Mouse (Mus musculus) Muller cell, postnatal 12 days (primary cell): ENCODE results near the gene Gtf3c4.

Source experiments
- DNase-seq: peaks from one replicate; pipeline ENCODE4 v3.0.0-alpha.2; 2015; ENCODE audit errors: inconsistent ontology term

The Gtf3c4 gene

DNA sequence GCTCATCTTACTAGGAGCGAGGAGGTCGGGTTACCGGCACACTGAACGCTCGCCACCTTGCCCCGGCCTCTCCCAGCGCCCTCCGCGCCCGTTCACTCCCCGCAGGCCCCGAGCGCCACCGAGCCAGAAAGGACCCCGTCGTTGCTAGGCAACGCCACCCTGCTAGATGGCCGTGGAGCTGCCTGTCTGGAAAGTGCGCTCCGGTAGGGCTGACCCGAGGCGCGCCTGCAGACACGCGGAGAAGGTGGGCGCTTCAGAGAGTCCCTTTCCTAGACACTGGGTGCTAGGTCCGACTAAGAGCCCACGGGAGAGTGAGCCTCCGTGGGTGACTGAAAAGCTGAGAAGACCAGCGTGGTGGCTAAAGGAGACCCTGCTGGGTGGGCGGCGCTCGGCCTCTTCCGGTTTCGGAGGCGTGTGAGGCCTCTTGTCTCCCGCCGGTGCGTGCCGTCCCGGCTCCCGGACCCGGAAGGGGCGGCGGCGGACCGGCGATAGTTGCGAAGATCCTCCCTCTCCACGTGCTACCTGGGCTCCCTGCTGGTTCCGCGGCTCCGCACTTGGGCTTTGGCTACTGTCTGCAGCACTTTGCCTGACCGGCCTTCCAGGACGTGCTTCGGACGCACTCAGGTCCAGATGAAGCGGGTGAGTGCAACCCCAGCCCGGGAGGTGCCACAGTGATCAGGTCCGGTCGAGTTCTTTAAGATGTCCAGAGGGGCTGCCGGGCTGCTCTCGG lies at the start of gene Gtf3c4, which contains the start of gene Ddx31:
TSS of gene Gtf3c4 (minus strand) at position 139 of the 730 bp plus-strand sequence.
TSS of gene Ddx31 (plus strand) at position 185 of the 730 bp plus-strand sequence.
- peak; percentile 94 for DNase-seq

DNA sequence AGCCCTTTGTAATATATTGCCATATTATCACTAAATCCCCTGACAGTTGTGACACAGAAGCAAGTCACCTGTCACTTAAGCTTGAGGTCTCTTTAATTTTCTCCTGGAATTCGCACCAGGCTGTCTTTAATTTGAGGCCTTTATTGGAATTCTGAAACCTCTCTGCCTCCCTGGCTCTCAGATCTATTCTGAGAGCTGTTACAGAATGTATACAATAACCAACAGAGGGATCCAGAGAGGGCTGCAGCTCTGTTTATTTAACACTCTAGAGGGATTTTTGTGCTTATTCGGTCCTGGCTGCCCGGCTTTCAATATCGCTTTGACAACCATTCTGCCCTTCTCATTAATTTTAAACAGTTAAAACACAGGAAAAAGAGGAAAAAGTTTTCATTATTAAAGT lies 44.8 kb upstream of the Gtf3c4 start:
- no peak for DNase-seq

DNA sequence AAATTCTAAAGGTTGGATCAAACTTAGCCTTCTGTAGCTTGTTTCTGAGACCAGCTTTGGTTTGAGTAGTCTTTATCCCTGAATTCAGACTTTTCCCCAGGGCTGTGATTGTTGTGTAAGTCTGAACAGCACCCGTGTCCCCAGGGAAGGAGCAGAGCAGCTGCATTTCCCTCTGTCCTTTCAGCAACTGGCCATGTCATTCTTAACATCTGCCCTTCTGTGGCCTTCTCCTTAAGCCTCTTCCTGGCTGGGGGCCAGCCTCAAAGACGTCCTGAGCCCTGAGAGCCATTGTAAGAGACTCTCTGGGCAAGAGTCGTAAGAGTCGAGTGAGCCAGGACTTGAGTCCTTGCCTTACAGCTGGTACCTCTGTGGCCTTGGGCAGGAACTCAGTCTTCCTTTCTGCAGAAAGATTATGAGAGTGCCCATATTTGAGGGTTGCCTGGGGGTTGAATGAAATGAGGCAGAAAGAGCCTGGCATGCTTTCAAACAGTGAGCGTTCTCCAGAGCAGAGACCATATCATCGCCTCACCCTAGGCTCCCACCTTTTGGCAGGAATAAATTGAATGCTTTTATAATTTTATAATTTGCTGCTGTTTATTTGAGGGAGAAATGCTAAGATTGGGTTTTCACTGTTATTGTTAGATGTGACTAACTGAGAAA lies 42.8 kb upstream of the Gtf3c4 start:
- no peak for DNase-seq

DNA sequence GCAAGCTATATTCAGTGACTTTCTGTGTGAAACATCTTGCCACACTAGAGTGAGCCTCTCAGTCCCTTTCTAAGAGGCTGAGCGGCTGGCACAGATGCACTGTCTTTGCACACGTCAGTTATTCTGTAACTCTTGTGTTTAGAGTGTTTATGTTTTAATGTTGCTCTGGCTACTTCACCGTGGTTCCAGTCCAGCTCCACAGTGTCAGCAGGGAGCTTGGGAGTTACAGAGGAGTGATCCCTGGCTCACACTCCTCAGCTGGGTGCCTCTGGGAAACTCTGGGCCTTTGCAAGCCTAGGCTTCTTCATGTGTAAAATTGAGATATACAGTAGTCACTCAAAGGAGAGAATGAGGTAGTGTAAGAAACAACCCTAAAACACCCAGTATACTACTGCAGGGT lies 41.9 kb upstream of the Gtf3c4 start:
- DNase-seq: no peak

DNA sequence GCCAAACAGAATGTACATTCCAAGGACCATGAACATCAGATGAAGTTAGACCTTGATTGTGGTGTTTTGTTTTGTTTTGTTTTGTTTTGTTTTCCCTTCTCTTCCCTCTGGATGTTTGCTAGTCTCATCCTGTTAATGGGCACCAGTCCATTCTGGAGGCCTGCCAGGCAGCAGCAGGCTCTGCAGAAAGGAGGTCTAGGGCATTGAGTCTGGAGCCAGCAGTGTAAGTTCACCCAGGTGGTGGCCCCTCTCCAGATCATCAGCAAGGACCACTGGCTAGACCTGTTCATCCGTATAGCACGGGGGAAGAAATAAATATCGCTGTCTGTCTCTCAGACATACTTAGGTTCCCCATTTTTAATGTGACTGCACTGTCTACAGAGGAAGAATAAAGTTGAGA lies 41.1 kb upstream of the Gtf3c4 start:
- DNase-seq: no peak

DNA sequence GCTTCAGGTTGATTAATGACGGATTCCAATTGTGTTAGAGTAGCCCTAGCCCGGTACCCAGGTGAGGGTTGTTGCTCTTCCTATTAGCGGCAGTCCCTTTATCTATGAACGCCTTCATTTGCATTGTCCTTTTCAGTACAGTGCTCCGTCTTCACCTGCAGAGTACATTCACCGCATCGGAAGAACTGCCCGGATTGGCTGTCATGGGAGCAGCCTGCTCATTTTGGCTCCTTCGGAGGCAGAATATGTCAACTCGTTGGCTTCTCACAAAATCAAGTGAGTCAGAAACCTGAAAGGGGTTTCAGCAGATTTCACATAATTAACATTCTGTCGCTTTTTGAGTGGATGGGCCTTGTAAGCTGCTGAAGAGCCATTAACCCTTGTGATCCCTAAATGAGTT lies 35.4 kb upstream of the Gtf3c4 start:
- no peak for DNase-seq

DNA sequence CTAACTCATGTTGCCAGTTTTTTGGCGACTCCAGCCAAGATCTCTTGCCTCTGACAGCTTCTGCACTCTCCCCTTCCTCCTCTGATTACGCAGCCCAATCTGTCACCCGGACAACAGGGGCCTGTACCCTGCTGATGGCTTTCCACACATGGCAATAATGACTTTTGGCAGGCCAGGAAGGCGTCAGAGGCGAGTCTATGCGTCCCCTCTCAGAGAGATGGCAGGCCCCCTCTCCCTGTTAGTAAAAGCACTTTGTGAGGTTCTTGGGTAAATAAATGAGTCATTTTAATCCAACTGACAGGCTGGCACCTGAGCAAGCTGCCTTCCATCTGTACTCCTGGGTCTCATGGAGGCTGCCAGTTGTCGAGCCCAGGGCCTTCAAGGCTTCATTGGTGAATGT lies 27.3 kb upstream of the Gtf3c4 start:
- peak; percentile 20 for DNase-seq

DNA sequence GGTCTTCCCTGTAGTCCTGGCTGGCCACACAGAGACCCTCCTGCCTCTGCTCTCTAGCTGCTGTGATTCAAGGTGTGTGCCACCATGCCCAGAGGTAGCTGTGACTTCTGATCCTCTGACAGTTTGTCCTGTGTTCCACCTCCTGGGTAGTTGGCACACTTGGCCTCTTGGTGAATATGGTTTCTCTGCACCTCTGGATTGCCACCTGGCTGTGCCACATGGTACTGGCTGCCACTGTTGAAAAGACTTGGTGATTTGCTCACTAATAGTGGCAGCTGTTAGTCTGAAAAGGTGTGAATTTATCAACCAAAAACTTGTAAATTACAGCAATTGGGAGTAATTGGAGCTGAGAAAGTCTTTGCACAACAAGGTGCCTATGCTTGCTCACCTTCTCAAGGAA lies 23.7 kb upstream of the Gtf3c4 start:
- DNase-seq: no peak

DNA sequence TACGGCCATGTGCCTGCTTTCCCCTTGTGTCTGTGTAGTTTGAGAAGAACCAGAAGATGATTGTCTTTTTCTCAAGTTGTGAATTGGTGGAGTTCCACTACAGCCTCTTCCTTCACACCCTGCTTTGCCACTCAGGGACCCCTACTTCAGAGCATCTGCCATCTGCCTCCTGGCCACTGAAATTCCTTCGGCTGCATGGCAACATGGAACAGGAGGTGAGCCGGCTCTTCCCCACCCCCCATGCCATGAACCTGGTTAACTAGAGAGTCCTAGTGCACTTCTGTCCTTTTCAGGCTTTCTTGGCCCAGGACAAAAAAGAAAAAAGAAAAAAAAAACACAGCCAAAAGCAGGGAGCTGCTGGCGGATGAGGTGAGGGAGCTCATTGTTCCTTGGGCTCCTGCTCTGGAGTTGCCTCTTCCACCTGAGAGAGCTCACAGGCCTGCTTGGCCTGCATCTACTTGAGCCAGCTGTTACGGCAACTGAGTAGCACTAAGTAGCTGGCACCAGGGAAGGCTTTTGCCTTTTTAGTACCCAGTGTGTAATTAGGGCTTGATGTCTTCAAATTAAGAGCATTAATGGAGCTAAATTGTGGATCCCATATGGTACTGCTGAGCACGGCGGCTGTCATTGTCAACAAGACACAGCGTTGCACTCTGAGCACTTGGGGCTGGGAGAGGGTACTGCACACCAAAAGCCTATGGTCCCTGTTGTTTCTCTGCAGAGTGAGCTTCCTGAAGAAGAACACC lies 20.7 kb upstream of the Gtf3c4 start:
- no peak for DNase-seq

DNA sequence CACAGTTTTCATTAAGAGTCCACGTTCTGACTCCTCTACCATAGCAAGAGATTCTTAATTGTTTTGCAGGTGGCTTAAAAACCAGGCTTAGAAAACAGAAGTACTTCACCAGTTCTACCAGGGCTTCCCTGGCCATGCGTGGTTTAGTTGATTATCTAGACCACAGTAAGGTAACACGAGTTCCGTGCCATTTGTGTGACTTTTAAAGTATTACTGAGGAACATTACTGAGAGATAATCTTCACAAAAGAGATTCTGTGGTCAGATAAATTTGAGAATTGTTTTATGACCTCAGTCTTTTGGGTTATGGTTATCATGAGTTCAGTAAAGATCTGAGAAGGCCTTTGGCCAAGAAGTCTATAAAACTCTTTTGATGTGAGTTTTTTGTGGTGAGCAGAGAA lies 19.1 kb upstream of the Gtf3c4 start:
- DNase-seq: no peak

DNA sequence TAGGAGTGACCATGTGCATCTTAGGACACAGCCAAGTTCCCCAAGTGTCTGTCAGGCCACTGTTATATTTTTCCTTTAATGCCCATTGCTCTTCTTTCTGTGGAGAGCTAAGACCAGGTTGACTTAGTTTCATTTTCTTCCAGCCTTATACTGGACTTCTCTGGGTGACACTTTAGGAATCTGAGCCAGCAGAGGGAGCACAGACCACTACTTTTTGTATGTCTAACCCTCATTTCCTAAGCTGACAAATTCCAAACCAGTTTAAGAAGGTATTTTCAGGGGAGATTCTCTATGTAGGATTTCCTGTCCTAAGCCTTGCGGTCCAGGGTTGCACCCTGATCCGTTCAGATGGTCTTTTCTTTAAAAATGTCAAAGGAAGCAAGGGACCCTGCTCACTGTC lies 15.6 kb upstream of the Gtf3c4 start:
- no peak for DNase-seq

DNA sequence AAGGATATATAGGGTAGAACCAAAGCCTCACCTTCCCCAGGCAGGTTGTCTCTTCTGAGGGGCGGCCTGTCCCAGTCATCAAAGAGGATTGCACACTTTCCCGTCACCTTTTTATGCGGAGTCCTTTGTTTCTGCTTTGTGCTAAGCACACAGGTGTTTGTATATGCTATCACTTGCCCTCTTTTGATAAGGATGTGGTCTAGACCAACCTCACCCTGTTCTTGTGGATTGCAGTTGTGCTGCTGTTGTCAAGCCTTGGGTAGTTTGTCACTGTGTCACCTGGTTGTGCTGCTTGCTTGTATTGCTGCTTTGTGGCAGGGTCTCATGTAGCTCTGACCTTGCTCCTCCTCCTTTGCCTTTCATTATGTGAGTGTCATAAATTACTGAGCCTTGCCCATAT lies 12.4 kb upstream of the Gtf3c4 start:
- DNase-seq: no peak

DNA sequence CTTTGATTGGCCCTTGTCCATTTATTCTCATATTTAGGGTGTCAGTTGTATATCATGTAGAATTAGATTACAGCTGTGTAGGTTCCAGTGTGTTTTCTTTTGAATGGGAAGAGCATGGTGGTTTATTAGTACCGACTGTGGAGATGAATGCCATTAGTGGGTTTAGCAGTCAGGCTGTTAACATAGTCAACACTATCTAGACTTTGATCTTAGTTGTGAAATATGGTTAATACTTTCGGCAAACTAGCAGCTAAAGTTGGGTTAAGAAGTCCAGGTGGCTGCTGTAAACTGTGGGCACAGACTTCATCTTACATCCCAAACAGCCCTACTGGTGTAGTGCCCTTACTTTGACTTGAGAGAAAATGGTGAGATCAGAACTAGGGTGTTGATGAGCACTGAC lies 8.7 kb upstream of the Gtf3c4 start:
- DNase-seq: no peak

DNA sequence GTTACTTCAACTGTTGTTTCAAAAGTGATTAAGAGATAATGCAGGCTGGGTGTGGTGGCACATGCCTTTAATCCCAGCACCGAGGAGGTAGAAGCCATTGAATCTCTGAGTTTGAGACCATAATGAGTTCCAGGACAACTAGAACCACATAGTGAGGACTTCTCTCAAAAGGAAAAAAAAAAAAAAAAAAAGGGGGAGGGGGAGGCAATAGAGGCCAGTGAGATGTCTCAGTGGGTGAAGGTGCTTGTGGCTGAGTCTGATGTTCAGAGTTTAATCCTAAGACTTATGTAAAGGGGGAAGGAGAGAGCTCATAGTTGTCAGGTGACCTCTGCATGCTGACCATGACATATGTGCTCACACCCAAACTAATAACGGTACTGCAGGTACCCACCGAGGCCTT lies 1.9 kb upstream of the Gtf3c4 start:
- no peak for DNase-seq

DNA sequence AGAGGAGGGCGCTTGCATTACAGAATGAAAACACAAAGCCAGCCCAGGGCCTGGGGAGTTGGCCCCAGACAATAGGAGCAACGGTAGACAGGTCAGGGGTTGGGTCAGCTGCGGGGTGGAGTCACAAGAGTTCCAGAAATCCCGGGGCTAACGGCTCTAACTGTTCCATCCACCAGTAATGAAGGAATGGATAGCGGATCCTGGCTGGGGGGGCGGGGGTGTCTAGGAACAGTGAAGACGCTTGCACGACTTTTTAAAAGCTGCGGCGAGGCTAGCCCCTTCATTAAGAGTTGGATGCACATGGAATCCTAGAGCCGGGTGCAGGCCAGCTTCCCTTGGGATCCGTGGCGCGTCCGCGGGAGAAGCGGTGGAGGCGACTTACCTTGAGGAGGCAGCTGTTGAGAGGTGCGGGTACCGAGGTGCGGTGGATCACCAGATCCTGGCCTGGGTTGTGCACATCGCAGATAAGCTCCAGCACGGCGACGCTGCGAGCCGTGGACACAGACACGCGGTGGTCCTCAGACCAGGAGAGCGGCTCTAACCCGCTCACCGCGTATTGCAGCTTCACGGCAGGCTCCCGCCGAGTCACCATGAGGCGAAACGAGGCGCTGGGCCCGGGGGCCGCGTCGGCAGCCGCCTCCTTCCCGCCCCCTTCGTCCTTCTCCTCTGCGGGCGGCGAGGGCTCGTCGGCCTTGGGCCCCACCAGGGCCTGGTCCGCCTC lies 499 bp downstream of the Gtf3c4 start:
- DNase-seq: peak; percentile 48

DNA sequence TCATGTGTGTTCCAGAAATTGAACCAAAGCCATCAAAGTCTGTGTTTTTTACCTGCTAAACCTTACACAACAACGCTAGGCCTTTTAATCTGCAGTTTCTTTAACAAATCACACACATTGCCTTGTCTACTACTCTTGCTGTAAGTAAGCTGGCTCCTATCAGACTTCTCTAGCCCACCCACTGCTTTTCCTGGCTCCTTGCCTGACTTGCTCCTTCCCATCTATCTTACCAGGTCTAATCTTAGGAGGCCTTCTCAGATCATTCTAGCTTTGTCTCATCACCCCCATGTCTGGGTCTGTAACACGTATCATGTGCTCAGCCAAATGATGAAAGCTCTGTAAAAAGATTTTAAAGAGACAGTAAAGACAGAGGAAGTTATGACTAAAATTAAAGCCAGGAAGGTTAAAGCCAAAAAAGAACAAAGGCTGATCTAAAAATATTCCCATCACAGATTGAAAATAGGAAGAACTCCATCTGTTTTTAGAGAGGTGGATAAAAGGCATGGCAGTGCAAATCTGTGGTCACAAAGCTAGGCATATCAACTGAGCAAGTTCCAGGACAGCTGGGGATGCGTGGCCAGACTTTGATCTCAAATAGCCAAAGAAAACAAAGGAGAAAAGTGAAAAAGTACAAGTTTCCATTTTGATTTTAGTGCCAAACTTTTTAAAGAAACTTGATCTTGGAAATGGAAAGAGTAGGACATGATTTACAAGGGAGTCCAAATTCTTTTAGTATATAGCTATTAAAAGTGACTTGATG lies 3.8 kb downstream of the Gtf3c4 start:
- peak; percentile 6 for DNase-seq

DNA sequence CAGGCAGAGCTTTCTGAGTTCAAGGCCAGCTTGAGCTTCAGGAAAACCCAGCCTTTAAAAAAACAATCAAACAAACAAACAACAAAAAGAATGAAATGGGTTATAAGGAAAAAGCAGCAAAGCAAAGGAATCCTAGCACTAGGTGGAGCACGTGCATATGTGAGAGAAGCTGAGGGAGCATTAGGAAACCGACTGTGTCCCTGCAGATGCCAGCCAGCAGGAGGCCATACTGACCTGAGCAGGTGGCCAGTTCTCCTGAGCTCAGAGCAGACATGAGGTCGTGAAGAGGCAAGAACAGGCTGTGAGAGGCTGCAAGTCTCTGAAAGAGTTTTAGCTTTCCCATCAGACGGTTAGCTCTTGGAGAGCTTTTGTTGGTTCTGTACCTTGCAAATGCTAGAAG lies 10.9 kb downstream of the Gtf3c4 start:
- no peak for DNase-seq

DNA sequence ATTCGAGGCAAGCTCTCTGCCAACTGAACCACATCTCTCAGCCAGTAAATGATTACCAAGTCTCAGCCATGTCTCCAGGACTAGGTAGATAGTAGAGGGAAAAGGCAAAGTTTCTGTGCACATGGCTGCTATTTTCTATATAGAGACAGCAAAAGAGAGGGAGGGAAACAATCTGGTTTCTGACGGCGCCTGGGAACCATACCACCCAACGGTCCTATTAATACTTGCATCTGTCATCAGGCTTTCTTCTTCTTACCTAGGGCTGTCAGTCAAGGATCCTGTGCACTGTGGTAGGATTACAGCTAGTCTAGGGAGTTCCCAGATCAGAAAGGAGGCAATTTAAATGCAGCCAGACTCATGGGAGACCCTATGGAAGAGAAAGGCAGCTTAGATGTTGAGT lies 21.3 kb downstream of the Gtf3c4 start:
- DNase-seq: no peak

DNA sequence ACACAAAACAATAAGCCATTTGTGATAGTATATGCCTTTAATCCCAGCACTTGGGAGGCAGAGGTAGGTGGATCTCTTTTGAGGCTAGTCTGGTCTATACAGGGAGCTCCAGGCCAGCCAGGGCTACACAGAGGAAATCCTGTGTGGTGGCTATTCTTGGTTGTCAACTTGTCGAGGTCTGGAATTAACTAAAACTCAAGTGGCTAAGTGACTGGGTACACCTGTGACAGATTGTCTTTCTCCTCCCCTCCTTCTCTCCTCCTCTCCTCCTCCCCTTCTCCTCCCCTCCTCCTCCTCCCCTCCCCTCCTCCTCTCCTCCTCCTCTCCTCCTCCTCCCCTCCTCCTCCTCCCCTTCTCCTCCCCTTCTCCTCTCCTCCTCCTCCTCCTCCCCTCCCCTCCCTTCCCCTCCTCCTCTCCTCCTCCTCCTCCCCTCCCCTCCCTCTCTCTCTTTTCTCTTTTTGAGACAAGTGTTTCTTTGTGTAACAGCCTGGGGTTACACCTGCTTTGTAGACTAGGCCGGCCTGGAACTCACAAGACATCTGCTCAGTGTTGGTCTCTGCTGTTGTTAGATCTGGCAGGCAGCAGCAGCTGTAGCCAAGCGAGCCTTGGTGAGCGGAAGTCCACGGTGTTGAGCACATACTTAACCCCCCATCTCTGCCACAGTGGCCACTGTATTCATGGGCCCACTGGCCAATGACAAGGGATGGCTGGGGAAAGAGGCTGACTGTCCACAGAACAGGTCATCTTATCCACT lies 29.7 kb downstream of the Gtf3c4 start:
- DNase-seq: no peak

DNA sequence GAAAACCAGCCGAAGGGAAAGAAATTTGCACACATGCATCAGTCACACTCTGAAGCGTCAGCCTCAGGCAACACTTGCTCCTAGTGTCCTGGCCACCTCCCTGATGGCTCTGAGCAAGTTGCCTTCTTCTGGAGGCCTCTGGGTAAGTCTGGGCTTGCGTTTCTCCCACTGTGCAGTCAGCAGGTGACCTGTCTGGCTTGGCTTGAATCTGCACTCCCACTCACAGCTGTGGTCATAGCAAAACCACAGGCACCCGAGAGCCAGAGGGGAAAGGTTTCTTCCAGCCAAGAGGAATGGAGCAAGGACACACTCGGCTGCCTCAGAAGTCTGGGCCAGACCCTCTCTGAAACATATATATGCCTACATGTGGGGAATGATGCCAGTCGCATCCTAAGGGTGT lies 31.3 kb downstream of the Gtf3c4 start:
- DNase-seq: peak; percentile 69

DNA sequence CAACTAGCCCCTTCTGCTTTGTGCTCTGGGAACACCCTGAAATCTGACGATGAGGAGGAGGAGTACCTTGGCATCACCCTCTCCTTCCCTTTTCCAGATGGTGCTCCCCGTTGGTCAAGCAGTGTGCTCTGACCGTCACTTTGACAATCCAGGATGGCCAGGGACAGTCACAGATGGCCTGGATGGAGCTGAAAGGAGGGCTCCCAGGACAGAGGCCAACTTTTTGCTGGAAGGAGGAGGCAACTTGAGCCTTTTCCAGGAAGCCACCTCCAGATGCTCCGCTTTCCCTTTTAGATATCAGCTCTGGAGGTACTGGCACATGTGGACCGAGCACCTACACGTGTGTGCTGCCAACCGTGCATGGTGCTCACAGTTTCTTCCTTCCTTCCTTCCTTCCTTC lies 36.8 kb downstream of the Gtf3c4 start:
- no peak for DNase-seq
